Mouse (Mus musculus) spleen, postnatal 36 days (tissue): ENCODE results near the gene Srpr.

ENCODE experiments used
- DNase-seq, 2 experiments: peaks; one replicate each; pipeline ENCODE4 v3.0.0; 2022; ENCODE audit warnings: low spot score in 2 of 2, mixed read lengths in 1 of 2

Gene Srpr

GRCm38 (mm10) chr9:35188700-35189099 lies 11.3 kb upstream of the Srpr start:
- no peak for DNase-seq

- no peak for DNase-seq
Measured at GRCm38 (mm10) chr9:35192983-35193542, 6.9 kb upstream of the Srpr start.

GRCm38 (mm10) chr9:35194048-35194447 lies 5.9 kb upstream of the Srpr start:
- DNase-seq = no peak

- DNase-seq = no peak
Measured at GRCm38 (mm10) chr9:35197625-35198024, 2.4 kb upstream of the Srpr start.

GRCm38 (mm10) chr9:35198351-35198750 lies 1.6 kb upstream of the Srpr start:
- peak in 1 of 2 experiments; percentile 17 for DNase-seq

- no peak for DNase-seq
Measured at GRCm38 (mm10) chr9:35198945-35199771, 817 bp upstream of the Srpr start.

GRCm38 (mm10) chr9:35200529-35201060 lies 620 bp downstream of the Srpr start:
- no peak for DNase-seq

GRCm38 (mm10) chr9:35203536-35203935 lies 3.6 kb downstream of the Srpr start:
- no peak for DNase-seq

- DNase-seq = no peak
Measured at GRCm38 (mm10) chr9:35204421-35204820, 4.4 kb downstream of the Srpr start.

GRCm38 (mm10) chr9:35210542-35211474 lies 10.8 kb downstream of the Srpr start, which contains the start of gene Foxred1:
Foxred1 (minus strand) TSS chr9:35211055.
- DNase-seq = peak; percentile 99 to 100

GRCm38 (mm10) chr9:35211573-35212511 lies 11.9 kb downstream of the Srpr start:
- DNase-seq = no peak

- DNase-seq = no peak
Measured at GRCm38 (mm10) chr9:35217963-35218362, 18.0 kb downstream of the Srpr start.

- no peak for DNase-seq
Measured at GRCm38 (mm10) chr9:35223466-35223865, 23.5 kb downstream of the Srpr start.

GRCm38 (mm10) chr9:35228671-35229070 lies 28.7 kb downstream of the Srpr start:
- no peak for DNase-seq

GRCm38 (mm10) chr9:35235996-35236395 lies 36.0 kb downstream of the Srpr start:
- no peak for DNase-seq

- no peak for DNase-seq
Measured at GRCm38 (mm10) chr9:35238371-35238770, 38.4 kb downstream of the Srpr start.

- DNase-seq = no peak
Measured at GRCm38 (mm10) chr9:35238915-35239571, 39.1 kb downstream of the Srpr start.

- no peak for DNase-seq
Measured at GRCm38 (mm10) chr9:35239734-35240133, 39.8 kb downstream of the Srpr start.

- no peak for DNase-seq
Measured at GRCm38 (mm10) chr9:35247405-35247804, 47.4 kb downstream of the Srpr start.

- DNase-seq = no peak
Measured at GRCm38 (mm10) chr9:35249476-35249875, 49.5 kb downstream of the Srpr start.
